Comparison of ENCODE assay signal across 18 mouse cellular contexts in genomic region chr12:108087489-108087888, GRCm38 (mm10).
DNase-seq lines count a peak whose midpoint lies in the region; ATAC-seq and TF ChIP-seq lines count a peak whose summit lies in the region.
"Had no signal": no experiment of that assay in that cellular context is flagged by ENCODE, and none has a peak within 500 bp of the region (broad histone marks: within the 10 kb centered on the region; RNA-seq: fewer than 3 reads in every experiment).

No protein-coding gene starts in this region.

- H3K9ac ChIP-seq in forebrain, postnatal 0 days, result no peak overlapping the region
- no peak overlapping the region for H3K9ac ChIP-seq in forebrain, embryonic 14.5 days (ENCODE audit: low read length)
- no peak overlapping the region for H3K9ac ChIP-seq in hindbrain, postnatal 0 days (replicated peaks; ENCODE audit: low read length)
- H3K9ac ChIP-seq in hindbrain, embryonic 14.5 days, result no peak overlapping the region
- no peak overlapping the region for H3K9ac ChIP-seq in lung, postnatal 0 days (replicated peaks; ENCODE audit: low read depth)
- H3K9ac ChIP-seq: embryonic facial prominence, embryonic 15.5 days; midbrain, embryonic 13.5 days had no signal

- H3K27ac ChIP-seq in forebrain, postnatal 0 days (ENCODE audit: low read depth, low read length), result no peak overlapping the region
- no peak overlapping the region for H3K27ac ChIP-seq in forebrain, embryonic 14.5 days (ENCODE audit: low read depth, low read length)
- H3K27ac ChIP-seq in hindbrain, postnatal 0 days, result no peak overlapping the region
- H3K27ac ChIP-seq in hindbrain, embryonic 14.5 days, result no peak overlapping the region
- H3K27ac ChIP-seq in lung, postnatal 0 days (ENCODE audit: low read length), result no peak overlapping the region
- H3K27ac ChIP-seq in limb, embryonic 10.5 days, result no peak overlapping the region
- H3K27ac ChIP-seq: embryonic facial prominence, embryonic 15.5 days; midbrain, embryonic 13.5 days had no signal

- H3K4me2 ChIP-seq in forebrain, postnatal 0 days (ENCODE audit: low read depth), result no peak overlapping the region
- H3K4me2 ChIP-seq in forebrain, embryonic 14.5 days (ENCODE audit: low read length), result no peak overlapping the region
- H3K4me2 ChIP-seq in hindbrain, postnatal 0 days (ENCODE audit: low read depth, low read length), result no peak overlapping the region
- H3K4me2 ChIP-seq in hindbrain, embryonic 14.5 days (replicated peaks), result no peak overlapping the region
- H3K4me2 ChIP-seq in lung, postnatal 0 days (replicated peaks; ENCODE audit: low read depth, low read length), result no peak overlapping the region
- H3K4me2 ChIP-seq: embryonic facial prominence, embryonic 15.5 days; midbrain, embryonic 13.5 days had no signal

- H3K4me1 ChIP-seq in forebrain, postnatal 0 days (ENCODE audit: insufficient read depth), result no peaks in the 10 kb centered on the region
- no peaks in the 10 kb centered on the region for H3K4me1 ChIP-seq in forebrain, embryonic 14.5 days (ENCODE audit: control insufficient read depth, insufficient read depth, low read length)
- no peaks in the 10 kb centered on the region for H3K4me1 ChIP-seq in hindbrain, postnatal 0 days (ENCODE audit: insufficient read depth, low read length)
- H3K4me1 ChIP-seq in hindbrain, embryonic 14.5 days (replicated peaks; ENCODE audit: control insufficient read depth, insufficient read depth, low read length), result no peaks in the 10 kb centered on the region
- no peaks in the 10 kb centered on the region for H3K4me1 ChIP-seq in lung, postnatal 0 days (ENCODE audit: insufficient read depth, low read depth, low read length)
- H3K4me1 ChIP-seq in limb, embryonic 10.5 days, result peaks cover 8% of the 10 kb centered on the region; the same call in 1 of the 2 replicates
- H3K4me1 ChIP-seq: embryonic facial prominence, embryonic 15.5 days; midbrain, embryonic 13.5 days had no signal

- H3K27me3 ChIP-seq in forebrain, postnatal 0 days (ENCODE audit: insufficient read depth, low read length), result no peaks in the 10 kb centered on the region
- no peaks in the 10 kb centered on the region for H3K27me3 ChIP-seq in forebrain, embryonic 14.5 days (replicated peaks; ENCODE audit: control insufficient read depth, insufficient read depth, low read length)
- H3K27me3 ChIP-seq in hindbrain, postnatal 0 days (ENCODE audit: insufficient read depth, low read length), result no peaks in the 10 kb centered on the region
- H3K27me3 ChIP-seq in hindbrain, embryonic 14.5 days (ENCODE audit: control insufficient read depth, insufficient read depth, low read length), result no peaks in the 10 kb centered on the region
- no peaks in the 10 kb centered on the region for H3K27me3 ChIP-seq in lung, postnatal 0 days (replicated peaks; ENCODE audit: insufficient read depth, low read length)
- no peaks in the 10 kb centered on the region for H3K27me3 ChIP-seq in limb, embryonic 10.5 days (ENCODE audit: low read depth, poor library complexity, severe bottlenecking)
- H3K27me3 ChIP-seq: CH12.LX; embryonic facial prominence, embryonic 15.5 days; midbrain, embryonic 13.5 days had no signal

- WGBS in forebrain, postnatal 0 days, result 76% methylated on average over 2 of the region's 2 CpGs
- WGBS in forebrain, embryonic 14.5 days, result 97% methylated on average over 2 of the region's 2 CpGs
- WGBS in hindbrain, postnatal 0 days, result 81% methylated on average over 2 of the region's 2 CpGs
- 90% methylated on average over 2 of the region's 2 CpGs for WGBS in hindbrain, embryonic 14.5 days
- WGBS in lung, postnatal 0 days, result 56% methylated on average over 2 of the region's 2 CpGs
- 85% methylated on average over 2 of the region's 2 CpGs for WGBS in limb, embryonic 10.5 days

- DNase-seq in forebrain, postnatal 0 days, result no peak
- DNase-seq in forebrain, embryonic 14.5 days (ENCODE audit: low spot score), result no peak
- no peak for DNase-seq in hindbrain, postnatal 0 days (ENCODE audit: low spot score)
- DNase-seq in hindbrain, embryonic 14.5 days (ENCODE audit: low spot score), result no peak
- DNase-seq in lung, postnatal 0 days (ENCODE audit: low spot score), result no peak
- DNase-seq in lung, adult 18-20 months, result no peak
- peak; percentile 28 to 35 for DNase-seq in lung, postnatal 4 days
- no peak for DNase-seq in limb, embryonic 10.5 days (ENCODE audit: low spot score)
- DNase-seq: cerebellum, postnatal 14 days; kidney, adult 9 months; layer of hippocampus, postnatal 36 days; liver; thymus, postnatal 36 days had no signal

- TF ChIP-seq EP300 in lung, postnatal 0 days (IDR thresholded peaks at IDR 0.05), result no peak

- H3K4me3 ChIP-seq in forebrain, postnatal 0 days (ENCODE audit: low read depth, low read length), result no peak overlapping the region
- H3K4me3 ChIP-seq in forebrain, embryonic 14.5 days (ENCODE audit: low read depth, low read length), result no peak overlapping the region
- H3K4me3 ChIP-seq in hindbrain, postnatal 0 days (ENCODE audit: low read length), result no peak overlapping the region
- no peak overlapping the region for H3K4me3 ChIP-seq in hindbrain, embryonic 14.5 days (replicated peaks; ENCODE audit: low read length)
- H3K4me3 ChIP-seq in lung, postnatal 0 days (ENCODE audit: low read depth, low read length), result no peak overlapping the region
- no peak overlapping the region for H3K4me3 ChIP-seq in limb, embryonic 10.5 days
- H3K4me3 ChIP-seq: embryonic facial prominence, embryonic 15.5 days; midbrain, embryonic 13.5 days; myocyte had no signal

- no peaks in the 10 kb centered on the region for H3K9me3 ChIP-seq in forebrain, postnatal 0 days (ENCODE audit: low read length)
- no peaks in the 10 kb centered on the region for H3K9me3 ChIP-seq in forebrain, embryonic 14.5 days (replicated peaks; ENCODE audit: control insufficient read depth, low read length)
- H3K9me3 ChIP-seq in hindbrain, postnatal 0 days (ENCODE audit: low read length), result no peaks in the 10 kb centered on the region
- no peaks in the 10 kb centered on the region for H3K9me3 ChIP-seq in hindbrain, embryonic 14.5 days (ENCODE audit: control insufficient read depth, low read length)
- no peaks in the 10 kb centered on the region for H3K9me3 ChIP-seq in lung, postnatal 0 days (ENCODE audit: low read length)
- no peaks in the 10 kb centered on the region for H3K9me3 ChIP-seq in limb, embryonic 10.5 days (replicated peaks)
- H3K9me3 ChIP-seq: embryonic facial prominence, embryonic 15.5 days; midbrain, embryonic 13.5 days had no signal

- peak; percentile 55 for ATAC-seq in forebrain, postnatal 0 days
- ATAC-seq in forebrain, embryonic 14.5 days, result no peak
- ATAC-seq in hindbrain, postnatal 0 days, result no peak
- ATAC-seq in hindbrain, embryonic 14.5 days (ENCODE audit: low FRiP score), result no peak
- peak; percentile 35; the same call in 1 of the 2 replicates for ATAC-seq in lung, postnatal 0 days
- ATAC-seq: hindbrain, embryonic 16.5 days; midbrain, embryonic 13.5 days had no signal

- no peaks in the 10 kb centered on the region for H3K36me3 ChIP-seq in forebrain, postnatal 0 days (ENCODE audit: insufficient read depth)
- H3K36me3 ChIP-seq in forebrain, embryonic 14.5 days (ENCODE audit: control insufficient read depth, insufficient read depth, low read length), result no peaks in the 10 kb centered on the region
- H3K36me3 ChIP-seq in hindbrain, postnatal 0 days (ENCODE audit: insufficient read depth, low read length), result no peaks in the 10 kb centered on the region
- H3K36me3 ChIP-seq in hindbrain, embryonic 14.5 days (replicated peaks; ENCODE audit: control insufficient read depth, insufficient read depth), result no peaks in the 10 kb centered on the region
- no peaks in the 10 kb centered on the region for H3K36me3 ChIP-seq in lung, postnatal 0 days (ENCODE audit: insufficient read depth, low read length)
- no peaks in the 10 kb centered on the region for H3K36me3 ChIP-seq in limb, embryonic 10.5 days
- H3K36me3 ChIP-seq: embryonic facial prominence, embryonic 15.5 days; midbrain, embryonic 13.5 days had no signal

- TF ChIP-seq CTCF in forebrain, postnatal 0 days (IDR thresholded peaks at IDR 0.05; ENCODE audit: low read depth), result peak; percentile 31; the same call in 1 of the 2 replicates
- TF ChIP-seq CTCF in hindbrain, postnatal 0 days (IDR thresholded peaks at IDR 0.05; ENCODE audit: low read depth), result peak; percentile 9; the same call in 1 of the 2 replicates
- peak; percentile 27; the same call in 1 of the 2 replicates for TF ChIP-seq CTCF in lung, postnatal 0 days (IDR thresholded peaks at IDR 0.05)

Comparison
In these comparisons a context has a peak if more than half of its experiments do, and no peak if none do; other contexts are left out.
1. ATAC-seq: peak in forebrain, postnatal 0 days (single experiment) and lung, postnatal 0 days (single experiment); none in forebrain, embryonic 14.5 days (single experiment), hindbrain, postnatal 0 days (single experiment) and hindbrain, embryonic 14.5 days (single experiment).
2. DNase-seq: peak in lung, postnatal 4 days (2 of 2); none in forebrain, postnatal 0 days (single experiment), forebrain, embryonic 14.5 days (single experiment), hindbrain, postnatal 0 days (single experiment), hindbrain, embryonic 14.5 days (single experiment), lung, postnatal 0 days (single experiment), lung, adult 18-20 months (0 of 2) and limb, embryonic 10.5 days (single experiment).
3. Peak in every context shown above with its lines, with median percentiles within 50 percentile points of each other: CTCF ChIP-seq.